Mouse (Mus musculus) neural tube, embryonic 15.5 days (tissue): ENCODE measurements around the gene Tbx1. TPM values are rescaled to one million over a fixed set of nuclear protein-coding genes. Genes with fewer than 3 reads are reported as not detected.

Source experiments
- ATAC-seq: fragments of 200-750 bp; cut with Nextera tagmentation; 2 replicates; pipeline ENCODE4 v1.8.0; 2017; ENCODE audit warnings: mild to moderate bottlenecking, moderate TSS enrichment, moderate library complexity; ENCODE audit not compliant: low FRiP score
- H3K27ac ChIP-seq: fragments of 300-500 bp; sonication (generic); replicated peaks from 2 replicates; pipeline ENCODE4 v1.5.1; 2015; ENCODE audit warnings: mild to moderate bottlenecking, inconsistent platforms
- H3K27me3 ChIP-seq: fragments of 300-500 bp; sonication (generic); replicated peaks from 2 replicates; pipeline ENCODE4 v1.6.1; 2015; ENCODE audit warnings: inconsistent platforms
- H3K36me3 ChIP-seq: fragments of 300-500 bp; sonication (generic); 2 replicates; pipeline ENCODE4 v1.6.1; 2015; ENCODE audit warnings: inconsistent platforms
- H3K4me1 ChIP-seq: fragments of 300-500 bp; sonication (generic); 2 replicates; pipeline ENCODE4 v1.6.1; 2015; ENCODE audit warnings: inconsistent platforms
- H3K4me2 ChIP-seq: fragments of 300-500 bp; sonication (generic); 2 replicates; pipeline ENCODE4 v1.6.1; 2015; ENCODE audit warnings: inconsistent platforms, mild to moderate bottlenecking, moderate library complexity
- H3K4me3 ChIP-seq: fragments of 300-500 bp; sonication (generic); replicated peaks from 2 replicates; pipeline ENCODE4 v1.5.1; 2015; ENCODE audit warnings: mild to moderate bottlenecking, inconsistent platforms
- H3K9ac ChIP-seq: fragments of 300-500 bp; sonication (generic); replicated peaks from 2 replicates; pipeline ENCODE4 v1.6.1; 2015; ENCODE audit warnings: mild to moderate bottlenecking, inconsistent platforms
- H3K9me3 ChIP-seq: fragments of 300-500 bp; sonication (generic); replicated peaks from 2 replicates; pipeline ENCODE4 v1.6.1; 2016; ENCODE audit warnings: inconsistent platforms
- WGBS: fragments of 180-500 bp; shearing (Covaris S2); methylation state at CpG from one replicate; pipeline ENCODE4 v1.1.7; 2015; ENCODE audit warnings: mixed read lengths; 5-methylcytosine and 5-hydroxymethylcytosine counted together
- polyA plus RNA-seq: library from polyadenylated mRNA; unstranded; fragments of >200 nt; fragmentation: Nextera tagmentation; extraction: Ambion mirVana; gene quantifications from 2 replicates; pipeline ENCODE4 v1.2.1, GENCODE M21; 2015

The Tbx1 gene
- polyA plus RNA-seq, 1 experiment from 2014 or later = 1.2 TPM

- Histone ChIP-seq H3K9me3 (no peaks in the 10 kb centered on the region), H3K36me3 (peaks cover 11% of the 10 kb centered on the region), H3K4me1 (peaks cover 43% of the 10 kb centered on the region), H3K27ac (peak overlapping the region; percentile 87), H3K4me2 (peak overlapping the region; percentile 92), H3K4me3 (peak overlapping the region; percentile 85), H3K27me3 (peaks cover 23% of the 10 kb centered on the region), H3K9ac (peak overlapping the region; percentile 98)
- ATAC-seq = no peak
- 27% methylated on average over 2 of the region's 2 CpGs for WGBS
Observed at GRCm38 (mm10) chr16:18628948-18629340, 38.5 kb upstream of the Tbx1 start.

GRCm38 (mm10) chr16:18628206-18628947 lies 37.9 kb upstream of the Tbx1 start:
- Histone ChIP-seq H3K4me1 (peaks cover 43% of the 10 kb centered on the region), H3K4me2 (peak overlapping the region; percentile 92), H3K27ac (peak overlapping the region; percentile 87), H3K4me3 (peak overlapping the region; percentile 85), H3K9ac (peak overlapping the region; percentile 98), H3K27me3 (peaks cover 29% of the 10 kb centered on the region), H3K9me3 (no peaks in the 10 kb centered on the region), H3K36me3 (peaks cover 17% of the 10 kb centered on the region)
- 37% methylated on average over 7 of the region's 7 CpGs for WGBS
- no peak for ATAC-seq

- Histone ChIP-seq H3K4me3 (peak overlapping the region; percentile 85; the same call in 1 of the 2 replicates), H3K9me3 (no peaks in the 10 kb centered on the region), H3K27me3 (peaks cover 41% of the 10 kb centered on the region), H3K4me1 (peaks cover 44% of the 10 kb centered on the region), H3K9ac (peak overlapping the region; percentile 98; the same call in 1 of the 2 replicates), H3K27ac (no peak overlapping the region), H3K36me3 (peaks cover 29% of the 10 kb centered on the region), H3K4me2 (peak overlapping the region; percentile 92)
- 47% methylated on average over 3 of the region's 3 CpGs for WGBS
- no peak for ATAC-seq
Observed at GRCm38 (mm10) chr16:18627163-18627562, 36.7 kb upstream of the Tbx1 start.

GRCm38 (mm10) chr16:18626376-18626878 lies 36.0 kb upstream of the Tbx1 start, which contains the start of gene Gm49601:
TSS of gene Gm49601 (minus strand) at chr16:18626427.
- peaks cover 51% of the 10 kb centered on the region for H3K4me1 ChIP-seq
- H3K36me3 ChIP-seq = peaks cover 35% of the 10 kb centered on the region
- WGBS = under 1% methylated on average over 65 of the region's 65 CpGs
- peak; percentile 11 for ATAC-seq
- H3K27ac ChIP-seq = no peak within 1 kb of the TSS
- peak within 1 kb of the TSS; percentile 92 for H3K4me2 ChIP-seq
- H3K9me3 ChIP-seq = no peaks in the 10 kb centered on the region
- H3K9ac ChIP-seq = peak within 1 kb of the TSS; percentile 98
- peak within 1 kb of the TSS; percentile 85 for H3K4me3 ChIP-seq
- peaks cover 49% of the 10 kb centered on the region for H3K27me3 ChIP-seq

- no peak overlapping the region for H3K27ac ChIP-seq
- peaks cover 35% of the 10 kb centered on the region for H3K36me3 ChIP-seq
- H3K9ac ChIP-seq = peak overlapping the region; percentile 65
- no peaks in the 10 kb centered on the region for H3K9me3 ChIP-seq
- H3K4me1 ChIP-seq = peaks cover 57% of the 10 kb centered on the region
- H3K27me3 ChIP-seq = peaks cover 54% of the 10 kb centered on the region
- peak; percentile 0; the same call in 1 of the 2 replicates for ATAC-seq
- WGBS = 13% methylated on average over 26 of the region's 26 CpGs
- peak overlapping the region; percentile 85 for H3K4me3 ChIP-seq
- peak overlapping the region; percentile 92 for H3K4me2 ChIP-seq
Observed at GRCm38 (mm10) chr16:18625791-18626311, 35.4 kb upstream of the Tbx1 start.

GRCm38 (mm10) chr16:18625097-18625496 lies 34.6 kb upstream of the Tbx1 start:
- Histone ChIP-seq H3K4me3 (no peak overlapping the region), H3K4me2 (no peak overlapping the region), H3K27me3 (peaks cover 61% of the 10 kb centered on the region), H3K9me3 (no peaks in the 10 kb centered on the region), H3K27ac (no peak overlapping the region), H3K9ac (no peak overlapping the region), H3K36me3 (peaks cover 35% of the 10 kb centered on the region), H3K4me1 (peaks cover 58% of the 10 kb centered on the region)
- ATAC-seq = no peak
- WGBS = 49% methylated on average over 14 of the region's 14 CpGs

GRCm38 (mm10) chr16:18624641-18625040 lies 34.2 kb upstream of the Tbx1 start:
- H3K9ac ChIP-seq = no peak overlapping the region
- peaks cover 56% of the 10 kb centered on the region for H3K4me1 ChIP-seq
- peaks cover 35% of the 10 kb centered on the region for H3K36me3 ChIP-seq
- H3K27me3 ChIP-seq = peaks cover 66% of the 10 kb centered on the region
- H3K4me2 ChIP-seq = no peak overlapping the region
- H3K4me3 ChIP-seq = no peak overlapping the region
- WGBS = 40% methylated on average over 15 of the region's 15 CpGs
- no peak overlapping the region for H3K27ac ChIP-seq
- ATAC-seq = no peak
- no peaks in the 10 kb centered on the region for H3K9me3 ChIP-seq

GRCm38 (mm10) chr16:18623751-18624540 lies 33.5 kb upstream of the Tbx1 start:
- Histone ChIP-seq H3K4me1 (peaks cover 54% of the 10 kb centered on the region), H3K4me2 (no peak overlapping the region)
- 41% methylated on average over 15 of the region's 15 CpGs for WGBS

GRCm38 (mm10) chr16:18622916-18623750 lies 32.7 kb upstream of the Tbx1 start:
- Histone ChIP-seq H3K4me1 (peaks cover 45% of the 10 kb centered on the region), H3K27ac (no peak overlapping the region), H3K4me2 (no peak overlapping the region), H3K4me3 (no peak overlapping the region), H3K27me3 (peaks cover 81% of the 10 kb centered on the region), H3K36me3 (peaks cover 39% of the 10 kb centered on the region), H3K9me3 (no peaks in the 10 kb centered on the region), H3K9ac (no peak overlapping the region)
- WGBS = 37% methylated on average over 29 of the region's 29 CpGs
- no peak for ATAC-seq

More at GRCm38 (mm10) chr16:18623751-18624540, 33.5 kb upstream of the Tbx1 start:
- no peak overlapping the region for H3K9ac ChIP-seq
- peaks cover 39% of the 10 kb centered on the region for H3K36me3 ChIP-seq
- no peak for ATAC-seq
- H3K27ac ChIP-seq = no peak overlapping the region
- H3K9me3 ChIP-seq = no peaks in the 10 kb centered on the region
- H3K27me3 ChIP-seq = peaks cover 73% of the 10 kb centered on the region
- H3K4me3 ChIP-seq = no peak overlapping the region

- Histone ChIP-seq H3K4me3 (peak within 1 kb of the TSS; percentile 39), H3K9me3 (no peaks in the 10 kb centered on the region), H3K36me3 (peaks cover 39% of the 10 kb centered on the region), H3K27me3 (peaks cover 85% of the 10 kb centered on the region), H3K9ac (0 out of 2 replicates have a peak within 1 kb of the TSS, but pooled peaks have one; percentile 33), H3K27ac (no peak within 1 kb of the TSS), H3K4me2 (peak within 1 kb of the TSS; percentile 78), H3K4me1 (peaks cover 43% of the 10 kb centered on the region)
- 14% methylated on average over 17 of the region's 17 CpGs for WGBS
- no peak for ATAC-seq
Observed at GRCm38 (mm10) chr16:18622019-18622418, 31.5 kb upstream of the Tbx1 start, which contains the start of gene Gp1bb. TSS of gene Gp1bb (minus strand) at chr16:18622403.
